Mouse (Mus musculus): ENCODE data around the gene Ccdc92b. TPM values are rescaled to one million over a fixed set of nuclear protein-coding genes. Genes with fewer than 3 reads are reported as not detected.

The Ccdc92b gene
- total RNA-seq, 1 experiment: 1.8 TPM

GRCm38 (mm10) chr11:74667582-74668010 is 48.2 kb downstream of the Ccdc92b start:
- Histone ChIP-seq H3K27ac (ENCODE audit: insufficient read depth, low read depth, low read length, poor library complexity, severe bottlenecking) (no peak overlapping the region), H3K36me3 (ENCODE audit: control insufficient read depth, insufficient read depth, low read length, poor library complexity, severe bottlenecking) (peaks cover 71% of the 10 kb centered on the region), H3K9ac (ENCODE audit: insufficient read depth, low read depth, low read length, poor library complexity, severe bottlenecking) (no peak overlapping the region), H3K4me3 (ENCODE audit: insufficient read depth in 1 of 2, low read depth in 1 of 2, low read length in 2 of 2, poor library complexity in 1 of 2, severe bottlenecking in 1 of 2) (no peak overlapping the region), H3K4me1 (ENCODE audit: control insufficient read depth in 2 of 2, insufficient read depth in 2 of 2, low read length in 2 of 2, poor library complexity in 1 of 2) (no peaks in the 10 kb centered on the region), H3K9me3 (ENCODE audit: control insufficient read depth, insufficient read depth, low read depth, low read length) (no peaks in the 10 kb centered on the region)
- DNase-seq (ENCODE audit: low read depth, low spot score): no peak
- in situ Hi-C loops (cut with MboI; ENCODE audit: low sequenced_read_pairs in 2 of 2, unreplicated experiment in 2 of 2): loop anchor here in 1 of 2 experiments (25.0 kb wide), 1 partner anchor 820 kb away; the partner anchor contains the start of gene Prpf8
- TF ChIP-seq MAFK (IDR thresholded peaks at IDR 0.05; ENCODE audit: insufficient read depth, low read depth, low read length) (no peak), CHD2 (IDR thresholded peaks at IDR 0.05; ENCODE audit: low read depth, low read length) (no peak), HCFC1 (IDR thresholded peaks at IDR 0.05; ENCODE audit: borderline replicate concordance, insufficient read depth, low read length) (no peak), ZC3H11A (IDR thresholded peaks at IDR 0.05; ENCODE audit: borderline replicate concordance, low read depth, low read length) (no peak), ZNF384 (IDR thresholded peaks at IDR 0.05; ENCODE audit: low read depth, low read length) (no peak)

- DNase-seq (ENCODE audit: low read depth, low spot score): no peak
- no peaks in the 10 kb centered on the region for H3K4me1 ChIP-seq (ENCODE audit: control insufficient read depth in 2 of 2, insufficient read depth in 2 of 2, low read length in 2 of 2, poor library complexity in 1 of 2)
- in situ Hi-C loops (cut with MboI; ENCODE audit: low sequenced_read_pairs in 2 of 2, unreplicated experiment in 2 of 2): loop anchor here in 1 of 2 experiments (25.0 kb wide), 1 partner anchor 819 kb away; the partner anchor contains the start of gene Prpf8
- no peaks in the 10 kb centered on the region for H3K9me3 ChIP-seq (ENCODE audit: control insufficient read depth, insufficient read depth, low read depth, low read length)
- no peak overlapping the region for H3K4me3 ChIP-seq (ENCODE audit: insufficient read depth in 1 of 2, low read depth in 1 of 2, low read length in 2 of 2, poor library complexity in 1 of 2, severe bottlenecking in 1 of 2)
- peaks cover 67% of the 10 kb centered on the region for H3K36me3 ChIP-seq (ENCODE audit: control insufficient read depth, insufficient read depth, low read length, poor library complexity, severe bottlenecking)
- H3K9ac ChIP-seq (ENCODE audit: insufficient read depth, low read depth, low read length, poor library complexity, severe bottlenecking): no peak overlapping the region
- H3K27ac ChIP-seq (ENCODE audit: insufficient read depth, low read depth, low read length, poor library complexity, severe bottlenecking): no peak overlapping the region
- no peak for TF ChIP-seq ZC3H11A (IDR thresholded peaks at IDR 0.05; ENCODE audit: borderline replicate concordance, low read depth, low read length)
- TF ChIP-seq HCFC1 (IDR thresholded peaks at IDR 0.05; ENCODE audit: borderline replicate concordance, insufficient read depth, low read length): no peak
- TF ChIP-seq CHD2 (IDR thresholded peaks at IDR 0.05; ENCODE audit: low read depth, low read length): no peak
- TF ChIP-seq MAFK (IDR thresholded peaks at IDR 0.05; ENCODE audit: insufficient read depth, low read depth, low read length): no peak
- no peak for TF ChIP-seq ZNF384 (IDR thresholded peaks at IDR 0.05; ENCODE audit: low read depth, low read length)
Observed at GRCm38 (mm10) chr11:74668466-74668865, 49.1 kb downstream of the Ccdc92b start.

- no peak overlapping the region for H3K9ac ChIP-seq (ENCODE audit: insufficient read depth, low read depth, low read length, poor library complexity, severe bottlenecking)
- H3K4me3 ChIP-seq (ENCODE audit: insufficient read depth in 1 of 2, low read depth in 1 of 2, low read length in 2 of 2, poor library complexity in 1 of 2, severe bottlenecking in 1 of 2): no peak overlapping the region
- peaks cover 62% of the 10 kb centered on the region for H3K36me3 ChIP-seq (ENCODE audit: control insufficient read depth, insufficient read depth, low read length, poor library complexity, severe bottlenecking)
- no peak overlapping the region for H3K27ac ChIP-seq (ENCODE audit: insufficient read depth, low read depth, low read length, poor library complexity, severe bottlenecking)
- no peaks in the 10 kb centered on the region for H3K9me3 ChIP-seq (ENCODE audit: control insufficient read depth, insufficient read depth, low read depth, low read length)
- DNase-seq (ENCODE audit: low read depth, low spot score): no peak
- no peaks in the 10 kb centered on the region for H3K4me1 ChIP-seq (ENCODE audit: control insufficient read depth in 2 of 2, insufficient read depth in 2 of 2, low read length in 2 of 2, poor library complexity in 1 of 2)
- no peak for TF ChIP-seq HCFC1 (IDR thresholded peaks at IDR 0.05; ENCODE audit: borderline replicate concordance, insufficient read depth, low read length)
- TF ChIP-seq MAFK (IDR thresholded peaks at IDR 0.05; ENCODE audit: insufficient read depth, low read depth, low read length): no peak
- no peak for TF ChIP-seq ZC3H11A (IDR thresholded peaks at IDR 0.05; ENCODE audit: borderline replicate concordance, low read depth, low read length)
- no peak for TF ChIP-seq CHD2 (IDR thresholded peaks at IDR 0.05; ENCODE audit: low read depth, low read length)
- TF ChIP-seq ZNF384 (IDR thresholded peaks at IDR 0.05; ENCODE audit: low read depth, low read length): no peak
- in situ Hi-C loops (cut with MboI; ENCODE audit: low sequenced_read_pairs in 2 of 2, unreplicated experiment in 2 of 2): loop anchor here in 1 of 2 experiments (25.0 kb wide), 1 partner anchor 818 kb away; the partner anchor contains the start of gene Prpf8
Observed at GRCm38 (mm10) chr11:74668971-74669370, 49.6 kb downstream of the Ccdc92b start.

GRCm38 (mm10) chr11:74670151-74670550 is 50.7 kb downstream of the Ccdc92b start:
- H3K4me3 ChIP-seq (ENCODE audit: insufficient read depth in 1 of 2, low read depth in 1 of 2, low read length in 2 of 2, poor library complexity in 1 of 2, severe bottlenecking in 1 of 2): no peak overlapping the region
- H3K36me3 ChIP-seq (ENCODE audit: control insufficient read depth, insufficient read depth, low read length, poor library complexity, severe bottlenecking): peaks cover 55% of the 10 kb centered on the region
- in situ Hi-C loops (cut with MboI; ENCODE audit: low sequenced_read_pairs in 2 of 2, unreplicated experiment in 2 of 2): loop anchor here (10.0 to 25.0 kb wide), 2 partner anchors 817 to 835 kb away; partner anchors contain the start of gene Prpf8 (in 1 of the 2)
- no peaks in the 10 kb centered on the region for H3K4me1 ChIP-seq (ENCODE audit: control insufficient read depth in 2 of 2, insufficient read depth in 2 of 2, low read length in 2 of 2, poor library complexity in 1 of 2)
- H3K9me3 ChIP-seq (ENCODE audit: control insufficient read depth, insufficient read depth, low read depth, low read length): no peaks in the 10 kb centered on the region
- no peak overlapping the region for H3K9ac ChIP-seq (ENCODE audit: insufficient read depth, low read depth, low read length, poor library complexity, severe bottlenecking)
- TF ChIP-seq HCFC1 (IDR thresholded peaks at IDR 0.05; ENCODE audit: borderline replicate concordance, insufficient read depth, low read length) (no peak), ZC3H11A (IDR thresholded peaks at IDR 0.05; ENCODE audit: borderline replicate concordance, low read depth, low read length) (no peak), MAFK (IDR thresholded peaks at IDR 0.05; ENCODE audit: insufficient read depth, low read depth, low read length) (no peak), CHD2 (IDR thresholded peaks at IDR 0.05; ENCODE audit: low read depth, low read length) (no peak), ZNF384 (IDR thresholded peaks at IDR 0.05; ENCODE audit: low read depth, low read length) (no peak)
- DNase-seq (ENCODE audit: low read depth, low spot score): no peak
- no peak overlapping the region for H3K27ac ChIP-seq (ENCODE audit: insufficient read depth, low read depth, low read length, poor library complexity, severe bottlenecking)
